Mouse (Mus musculus): ENCODE data around the gene Mon1b.

Mon1b gene

DNA sequence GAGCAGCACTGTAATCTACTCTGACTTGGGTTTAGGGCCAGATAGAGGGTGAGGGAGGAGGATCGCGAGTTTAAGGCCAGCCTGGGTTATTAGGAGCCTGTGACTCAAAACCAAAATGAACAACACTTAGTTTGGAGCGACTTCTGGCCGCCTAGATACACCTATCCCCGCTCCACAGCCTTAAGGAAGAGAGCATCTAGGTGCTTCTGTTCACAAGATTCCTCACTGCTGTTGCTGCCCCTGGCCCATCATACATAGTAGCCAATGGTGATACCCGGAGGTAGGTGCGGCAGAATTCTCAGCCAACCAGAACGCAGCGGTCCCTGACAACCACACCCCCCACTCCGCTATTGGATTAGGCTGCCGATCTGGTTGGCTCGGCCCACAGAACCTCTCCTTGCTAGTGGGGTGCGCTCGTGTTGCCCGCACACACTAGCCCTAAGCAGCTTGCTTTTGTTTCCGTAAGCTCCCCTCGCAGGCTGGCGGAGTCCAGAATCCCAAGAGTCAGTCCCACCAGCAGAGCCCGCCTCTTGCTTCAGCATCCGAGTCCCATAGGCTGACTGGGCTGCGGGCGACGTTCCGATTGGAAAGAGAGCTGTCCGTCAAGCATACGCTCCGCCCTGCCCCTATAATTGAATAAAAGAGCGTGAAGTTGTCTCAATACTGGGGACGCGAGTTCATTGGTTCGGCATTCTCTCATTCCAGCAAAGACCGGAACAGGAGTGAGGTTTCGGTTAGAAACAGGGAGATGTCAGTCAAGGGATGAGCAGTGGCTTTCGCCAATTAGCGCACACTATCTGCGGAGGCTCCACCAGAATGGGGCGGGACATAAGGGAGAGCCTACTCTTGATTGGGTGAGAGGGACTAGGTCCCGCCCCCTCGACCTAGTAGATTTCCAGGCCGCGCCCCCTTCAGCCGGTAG is at the start of gene Mon1b:
Mon1b (plus strand) TSS at position 918 of the 922 bp plus-strand sequence.
- DNase-seq (ENCODE audit: low read depth, low spot score) = peak; percentile 98

- no peak for DNase-seq (ENCODE audit: low read depth, low spot score)
Measured at GRCm38 (mm10) chr8:113598401-113598800, 37.0 kb upstream of the Mon1b start.

- DNase-seq (ENCODE audit: low read depth, low spot score) = no peak
Measured at GRCm38 (mm10) chr8:113632634-113633033, 2.8 kb upstream of the Mon1b start.

DNA sequence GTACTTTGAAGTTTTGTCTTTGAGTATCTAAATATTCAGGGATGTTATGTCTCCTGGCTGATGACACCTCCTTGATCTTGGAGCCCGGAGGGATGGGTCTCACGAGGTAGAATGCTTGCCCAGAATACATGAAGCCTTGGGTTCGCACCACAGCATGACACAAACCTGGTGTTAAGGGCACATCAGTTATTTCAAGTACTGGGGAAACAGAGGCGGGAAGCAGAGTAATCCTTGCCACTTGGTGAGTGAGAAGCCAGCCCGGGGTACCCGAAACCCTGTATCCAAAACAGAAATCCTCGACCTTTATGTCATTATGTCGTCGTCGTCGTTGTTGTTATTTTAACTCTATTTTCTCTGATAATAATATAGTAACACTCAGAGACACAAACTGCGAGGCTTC is 1.2 kb upstream of the Mon1b start:
- no peak for DNase-seq (ENCODE audit: low read depth, low spot score)

- no peak for DNase-seq (ENCODE audit: low read depth, low spot score)
Measured at GRCm38 (mm10) chr8:113635592-113636279, 349 bp downstream of the Mon1b start.

- DNase-seq (ENCODE audit: low read depth, low spot score) = no peak
Measured at GRCm38 (mm10) chr8:113636280-113636628, 867 bp downstream of the Mon1b start.

DNA sequence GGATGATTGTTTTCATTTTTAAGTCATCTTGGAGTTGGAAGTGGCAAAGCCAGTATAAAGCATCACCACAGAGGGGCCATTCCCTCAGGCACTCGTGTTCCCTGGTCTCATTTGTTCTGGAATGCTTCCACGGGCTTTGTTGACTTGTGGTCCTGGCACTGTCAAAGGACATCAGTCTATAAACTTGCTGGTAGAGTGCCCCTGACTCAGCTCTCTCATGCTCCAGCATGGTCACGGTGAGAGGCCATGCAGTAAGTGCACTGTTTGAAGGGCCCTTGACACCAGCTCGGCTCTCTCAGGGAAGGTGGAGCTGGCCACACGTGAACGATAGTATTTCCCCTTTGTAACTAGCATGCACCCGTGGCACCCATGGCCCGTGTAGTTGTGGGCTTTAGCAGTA is 5.0 kb downstream of the Mon1b start:
- DNase-seq (ENCODE audit: low read depth, low spot score) = no peak

- DNase-seq (ENCODE audit: low read depth, low spot score) = no peak
Measured at GRCm38 (mm10) chr8:113642926-113643325, 7.5 kb downstream of the Mon1b start, which contains the start of gene Syce1l. Gene Syce1l (plus strand): TSS chr8:113643213.

DNA sequence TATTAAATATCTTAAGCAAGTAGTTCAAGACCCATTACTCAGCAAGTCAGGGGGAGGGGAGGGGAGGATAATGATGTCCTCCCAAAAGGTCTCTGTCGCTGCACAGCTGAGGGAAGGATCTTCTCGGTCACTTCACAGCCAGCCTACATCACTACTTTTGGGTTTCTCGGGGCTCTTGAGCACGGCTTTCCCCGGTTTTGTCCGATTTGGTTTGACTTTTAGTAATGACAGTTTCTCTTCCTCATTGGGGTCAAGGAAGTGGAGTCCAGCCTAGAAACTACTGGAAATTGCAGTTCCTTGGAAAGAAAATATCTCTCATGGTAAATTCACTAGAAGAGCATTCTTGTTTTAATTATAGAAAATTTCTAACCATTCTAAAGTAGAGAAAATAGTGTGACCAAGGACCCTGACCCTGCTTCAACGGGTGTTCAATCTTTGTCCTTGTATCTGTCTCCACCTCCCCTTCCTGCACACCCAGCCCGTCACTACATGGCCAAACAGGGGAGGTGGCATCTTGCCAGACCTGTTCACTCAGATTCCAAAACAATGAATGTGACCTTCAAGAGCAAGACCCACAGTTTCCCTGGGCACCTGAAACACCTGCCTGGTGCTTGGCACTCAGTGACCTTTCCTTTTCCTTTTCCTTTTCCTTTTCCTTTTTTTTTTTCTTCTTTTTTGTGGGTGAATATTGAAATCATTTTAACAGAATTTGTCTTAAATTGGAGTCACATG is 8.3 kb downstream of the Mon1b start:
- no peak for DNase-seq (ENCODE audit: low read depth, low spot score)

- DNase-seq (ENCODE audit: low read depth, low spot score) = no peak
Measured at GRCm38 (mm10) chr8:113645220-113645619, 9.8 kb downstream of the Mon1b start.

DNA sequence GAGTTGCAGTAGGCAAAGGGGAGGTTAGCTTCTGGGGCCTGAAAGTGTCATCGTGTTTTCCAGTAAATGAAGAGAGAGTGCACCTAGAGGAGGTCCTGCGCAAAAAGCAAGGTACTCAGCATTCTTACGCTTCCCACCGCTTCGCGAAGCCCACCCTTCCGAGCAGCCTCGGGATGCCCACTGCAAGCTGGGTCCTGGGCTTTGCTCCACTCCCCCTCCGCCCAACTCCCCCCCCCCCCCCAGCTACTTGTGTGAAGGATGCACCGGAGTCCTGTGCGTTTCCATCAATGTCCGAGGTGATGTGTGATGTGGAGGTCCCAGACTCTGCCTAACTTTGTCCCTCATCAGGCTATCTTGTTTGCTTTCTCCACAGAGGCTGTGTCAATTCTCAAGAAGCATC is 17.1 kb downstream of the Mon1b start:
- no peak for DNase-seq (ENCODE audit: low read depth, low spot score)

GRCm38 (mm10) chr8:113653151-113653550 is 17.8 kb downstream of the Mon1b start:
- no peak for DNase-seq (ENCODE audit: low read depth, low spot score)

DNA sequence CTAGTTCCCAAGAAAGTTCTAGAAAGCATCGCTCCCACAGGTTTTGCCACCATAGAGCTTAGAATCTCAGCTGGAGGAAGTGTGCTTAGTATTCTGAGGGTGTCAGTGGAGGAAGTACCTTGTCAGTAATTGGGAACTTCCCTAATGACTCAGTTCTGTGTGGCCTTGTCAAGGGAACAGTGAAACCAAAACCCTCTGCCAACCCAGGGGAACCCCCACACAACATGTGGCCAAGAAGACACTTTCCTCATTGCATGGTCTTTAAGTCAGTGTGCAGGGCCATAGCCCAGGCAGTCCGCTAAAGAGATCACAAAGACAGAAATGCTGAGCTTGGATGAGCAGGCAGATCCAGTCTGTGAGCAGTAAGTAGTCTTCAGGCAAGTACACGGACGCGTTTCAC is 20.8 kb downstream of the Mon1b start:
- DNase-seq (ENCODE audit: low read depth, low spot score) = no peak

DNA sequence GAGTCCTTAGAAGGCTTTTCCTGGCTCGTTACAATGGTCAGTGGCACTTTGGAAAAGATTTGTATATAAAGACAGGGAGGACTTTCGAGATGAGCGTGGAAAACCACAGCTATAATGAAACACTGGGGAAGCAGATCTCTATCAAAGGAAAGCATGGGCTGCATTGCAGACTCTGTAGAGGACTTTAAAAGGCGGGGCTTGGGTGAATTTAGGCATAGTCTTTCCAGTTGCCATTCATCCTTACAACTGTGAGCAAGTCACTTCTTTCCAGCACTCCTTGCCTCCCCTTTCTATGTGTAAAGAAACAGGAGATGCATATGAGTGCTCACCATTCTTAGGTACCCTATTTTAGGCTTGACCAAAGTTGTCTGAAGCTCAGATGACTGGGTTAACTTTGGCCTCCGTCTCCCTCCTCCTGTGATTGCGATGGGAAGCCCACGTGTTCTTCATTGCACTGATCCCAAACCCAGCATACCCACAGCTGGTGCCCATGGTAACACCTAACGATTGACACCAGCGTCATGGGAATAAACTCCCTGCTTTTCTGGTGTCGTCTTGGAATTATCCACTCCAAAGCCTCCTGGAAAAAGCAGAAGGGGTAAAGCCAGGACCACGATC is 21.4 kb downstream of the Mon1b start:
- DNase-seq (ENCODE audit: low read depth, low spot score) = no peak

GRCm38 (mm10) chr8:113660128-113660527 is 24.7 kb downstream of the Mon1b start:
- no peak for DNase-seq (ENCODE audit: low read depth, low spot score)

DNA sequence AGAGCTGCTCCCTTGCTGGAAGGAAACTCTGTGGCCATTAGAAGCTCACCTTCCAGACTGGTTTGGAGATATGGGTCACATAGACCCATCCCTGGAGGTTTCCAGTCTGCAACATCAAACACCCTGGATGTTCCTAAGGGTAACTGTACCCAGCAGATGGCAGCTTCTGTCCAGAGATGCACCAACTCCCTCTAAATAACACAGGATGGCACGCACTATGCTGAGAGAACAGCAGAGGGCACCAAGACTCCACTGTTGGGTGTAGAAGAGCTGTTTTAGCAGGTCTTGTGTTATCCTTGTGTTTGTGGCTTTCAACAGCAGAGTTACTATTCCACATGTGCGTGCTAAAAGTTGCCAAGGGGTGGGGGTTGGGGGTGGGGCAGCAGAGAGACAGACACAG is 29.2 kb downstream of the Mon1b start:
- DNase-seq (ENCODE audit: low read depth, low spot score) = peak; percentile 32

- DNase-seq (ENCODE audit: low read depth, low spot score) = no peak
Measured at GRCm38 (mm10) chr8:113665036-113665435, 29.6 kb downstream of the Mon1b start.

DNA sequence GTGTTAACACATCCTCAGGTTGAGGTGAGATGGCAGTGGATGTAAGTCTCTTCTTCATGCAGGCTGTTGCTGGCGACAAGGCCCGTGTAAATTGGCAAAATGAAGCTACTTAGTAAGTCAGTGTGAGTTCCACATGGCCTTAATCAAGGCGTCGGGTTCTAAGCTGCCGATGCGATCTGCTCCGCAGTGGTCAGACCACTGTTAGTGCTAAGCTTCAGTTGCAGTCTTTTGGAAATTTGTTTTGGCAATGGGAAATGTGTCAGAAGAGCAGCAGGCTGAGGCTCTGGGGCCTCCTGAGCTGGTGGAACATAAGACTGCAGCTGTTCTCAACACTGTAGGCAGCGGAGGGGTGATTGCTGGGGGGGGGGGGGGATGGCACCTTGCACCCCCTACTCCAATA is 30.6 kb downstream of the Mon1b start:
- no peak for DNase-seq (ENCODE audit: low read depth, low spot score)

- DNase-seq (ENCODE audit: low read depth, low spot score) = no peak
Measured at GRCm38 (mm10) chr8:113666714-113667432, 31.5 kb downstream of the Mon1b start.

- no peak for DNase-seq (ENCODE audit: low read depth, low spot score)
Measured at GRCm38 (mm10) chr8:113669924-113670323, 34.5 kb downstream of the Mon1b start.

DNA sequence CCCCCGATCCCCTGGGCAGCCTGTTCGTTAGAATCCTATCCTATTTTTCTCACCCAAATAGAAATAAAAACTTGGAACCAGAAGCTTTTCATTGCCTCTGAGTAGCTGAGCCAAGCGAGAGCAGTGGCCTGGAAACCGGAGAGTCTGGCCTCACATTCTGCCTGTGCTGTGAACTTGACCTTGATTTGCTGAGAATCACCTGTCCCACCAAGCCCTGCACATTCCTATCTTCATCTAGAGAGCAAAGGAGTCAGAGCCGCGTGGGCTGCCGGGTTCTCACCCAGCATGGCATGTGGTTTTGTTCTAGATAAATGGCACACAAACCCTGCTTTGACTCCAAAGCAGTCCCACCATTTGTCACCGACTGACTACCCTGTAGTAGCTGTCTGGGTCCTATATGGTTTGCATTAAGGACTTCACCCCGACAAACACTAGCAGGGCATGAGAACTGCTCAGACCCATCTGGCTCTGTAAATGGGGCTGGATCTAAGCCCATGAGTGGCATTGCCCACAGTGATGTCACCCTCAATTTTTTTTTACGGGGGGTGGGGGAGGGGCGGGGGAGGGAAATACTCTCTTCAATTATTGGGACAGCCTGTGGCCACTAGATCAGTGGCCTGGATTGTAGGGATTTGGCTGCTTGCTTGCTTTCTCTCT is 37.3 kb downstream of the Mon1b start:
- DNase-seq (ENCODE audit: low read depth, low spot score) = no peak

Data from skeletal muscle tissue, adult 2 months (tissue).